Mouse (Mus musculus) MEL (cell line): ENCODE data around the gene Afg1l.

Experiments used
- CHD2 ChIP-seq: IDR thresholded peaks from 2 replicates; pipeline ENCODE4 v1.6.1; 2011; ENCODE audit warnings: low read length, improper control_type of control experiment
- CTCF ChIP-seq, 3 experiments: IDR thresholded peaks in 2 of 3; conservative IDR thresholded peaks in 1 of 3; 2 replicates each; pipeline ENCODE4 v1.5.1; 2011 to 2012; ENCODE audit warnings: low read length in 3 of 3, low read depth in 2 of 3, mild to moderate bottlenecking in 2 of 3, improper control_type of control experiment in 1 of 3, inconsistent platforms in 1 of 3, mixed read lengths in 1 of 3, moderate library complexity in 1 of 3; ENCODE audit not compliant: control insufficient read depth in 1 of 3, insufficient read depth in 1 of 3, poor library complexity in 1 of 3, severe bottlenecking in 1 of 3
- ETS1 ChIP-seq: IDR thresholded peaks from 2 replicates; pipeline ENCODE4 v1.6.1; 2012; ENCODE audit warnings: low read depth, mild to moderate bottlenecking, inconsistent platforms, low read length, improper control_type of control experiment, moderate library complexity
- GABPA ChIP-seq: IDR thresholded peaks from 2 replicates; pipeline ENCODE4 v1.6.1; 2012; ENCODE audit warnings: low read depth, mild to moderate bottlenecking, inconsistent platforms, low read length, improper control_type of control experiment, moderate library complexity
- HCFC1 ChIP-seq: IDR thresholded peaks from 2 replicates; pipeline ENCODE4 v1.6.1; 2012; ENCODE audit warnings: low read depth, mild to moderate bottlenecking, inconsistent platforms, low read length, improper control_type of control experiment, moderate library complexity
- JUND ChIP-seq: IDR thresholded peaks from 2 replicates; pipeline ENCODE4 v1.6.1; 2011; ENCODE audit warnings: low read depth, mild to moderate bottlenecking, improper control_type of control experiment, low read length
- MAZ ChIP-seq: IDR thresholded peaks from 2 replicates; pipeline ENCODE4 v1.6.1; 2012; ENCODE audit warnings: low read depth, mild to moderate bottlenecking, inconsistent platforms, low read length, improper control_type of control experiment
- POLR2A ChIP-seq, 2 experiments: IDR thresholded peaks; 2 replicates each; pipeline ENCODE4 v1.6.1; 2011 to 2012; ENCODE audit warnings: low read length in 2 of 2, mild to moderate bottlenecking in 2 of 2, control low read depth in 1 of 2, improper control_type of control experiment in 1 of 2, low read depth in 1 of 2, moderate library complexity in 1 of 2; ENCODE audit not compliant: control insufficient read depth in 1 of 2, insufficient read depth in 1 of 2, poor library complexity in 1 of 2
- POLR2AphosphoS5 ChIP-seq: IDR thresholded peaks from 2 replicates; pipeline ENCODE4 v1.6.1; 2012; ENCODE audit warnings: low read depth, borderline replicate concordance, mild to moderate bottlenecking, inconsistent platforms, low read length, moderate library complexity, mixed read lengths
- SMC3 ChIP-seq: IDR thresholded peaks from 2 replicates; pipeline ENCODE4 v1.6.1; 2011; ENCODE audit warnings: low read depth, low read length, improper control_type of control experiment
- TCF12 ChIP-seq: IDR thresholded peaks from 2 replicates; pipeline ENCODE4 v1.6.1; 2014; ENCODE audit warnings: low read depth, mild to moderate bottlenecking, inconsistent platforms, low read length, improper control_type of control experiment, moderate library complexity
- UBTF ChIP-seq: IDR thresholded peaks from 2 replicates; pipeline ENCODE4 v1.6.1; 2012; ENCODE audit warnings: low read depth, mild to moderate bottlenecking, inconsistent platforms, low read length, improper control_type of control experiment, moderate library complexity, borderline replicate concordance; ENCODE audit not compliant: insufficient read depth
- USF2 ChIP-seq, 2 experiments: IDR thresholded peaks; 2 replicates each; pipeline ENCODE4 v1.6.1; 2011 to 2012; ENCODE audit warnings: improper control_type of control experiment in 2 of 2, low read length in 2 of 2, borderline replicate concordance in 1 of 2, inconsistent platforms in 1 of 2, low read depth in 1 of 2, mild to moderate bottlenecking in 1 of 2; ENCODE audit not compliant: insufficient read depth in 1 of 2
- ZKSCAN1 ChIP-seq: IDR thresholded peaks from 2 replicates; pipeline ENCODE4 v1.6.1; 2012; ENCODE audit warnings: low read depth, mild to moderate bottlenecking, inconsistent platforms, low read length, improper control_type of control experiment, moderate library complexity

DNA sequence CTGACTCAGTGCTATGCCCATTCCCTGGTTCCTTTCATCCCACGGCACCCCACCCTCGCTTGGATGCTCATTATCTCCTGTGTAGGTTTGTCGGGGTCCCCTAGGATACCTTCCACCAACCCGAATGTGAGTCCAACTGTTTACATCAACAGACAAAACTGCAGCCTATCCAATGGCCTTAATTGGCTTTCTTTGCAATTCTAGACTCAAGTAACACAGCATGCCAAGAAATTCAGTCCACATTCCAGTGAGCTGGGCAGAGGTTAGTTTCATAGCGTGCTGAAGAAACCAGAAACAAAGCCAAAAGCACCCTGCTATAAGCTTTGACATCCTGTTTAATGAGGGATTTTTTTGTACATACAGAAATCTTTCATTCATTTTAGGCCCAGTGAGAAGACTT, 22.4 kb downstream of the Afg1l start:
- no peak for TF ChIP-seq UBTF
- no peak for TF ChIP-seq TCF12
- no peak for TF ChIP-seq JUND
- no peak for TF ChIP-seq GABPA
- TF ChIP-seq USF2 (IDR thresholded peaks at IDR 0.05; ENCODE audit: borderline replicate concordance in 1 of 2, insufficient read depth in 1 of 2, low read depth in 1 of 2, low read length in 2 of 2) = no peak
- no peak for TF ChIP-seq HCFC1
- no peak for TF ChIP-seq ZKSCAN1
- TF ChIP-seq CHD2 = no peak
- no peak for TF ChIP-seq SMC3
- TF ChIP-seq POLR2AphosphoS5 = no peak
- no peak for TF ChIP-seq ETS1
- no peak for TF ChIP-seq MAZ
- TF ChIP-seq POLR2A (IDR thresholded peaks at IDR 0.05; ENCODE audit: control insufficient read depth in 1 of 2, insufficient read depth in 1 of 2, low read depth in 1 of 2, low read length in 2 of 2, poor library complexity in 1 of 2) = no peak
- no peak for TF ChIP-seq CTCF (IDR thresholded peaks at IDR 0.05 in 2 of 3, conservative IDR thresholded peaks at IDR 0.05 in 1 of 3; ENCODE audit: control insufficient read depth in 1 of 3, insufficient read depth in 1 of 3, low read depth in 2 of 3, low read length in 3 of 3, poor library complexity in 1 of 3, severe bottlenecking in 1 of 3)
